Mouse (Mus musculus) layer of hippocampus, adult 9-10 months (tissue): ENCODE measurements around the gene Map1lc3b.

Source experiments
- DNase-seq: peaks from one replicate; pipeline ENCODE4 v3.0.0; 2022; ENCODE audit warnings: low spot score

Gene Map1lc3b

GRCm38 (mm10) chr8:121590203-121591177 is at the start of gene Map1lc3b:
Map1lc3b (plus strand) TSS chr8:121590361.
- DNase-seq, result peak; percentile 91

GRCm38 (mm10) chr8:121541862-121542261 is 48.3 kb upstream of the Map1lc3b start:
- DNase-seq, result no peak

- DNase-seq, result no peak
These were observed 47.3 kb upstream of the Map1lc3b start for GRCm38 (mm10) chr8:121542901-121543300.

GRCm38 (mm10) chr8:121544276-121544785 is 45.8 kb upstream of the Map1lc3b start, which contains the start of gene 1700018B08Rik:
1700018B08Rik (minus strand) TSS chr8:121544320.
- no peak for DNase-seq

- no peak for DNase-seq
These were observed 45.2 kb upstream of the Map1lc3b start for GRCm38 (mm10) chr8:121544936-121545335.

- DNase-seq, result peak; percentile 68
These were observed 43.0 kb upstream of the Map1lc3b start for GRCm38 (mm10) chr8:121547132-121547531.

GRCm38 (mm10) chr8:121550056-121550455 is 40.1 kb upstream of the Map1lc3b start:
- DNase-seq, result no peak

GRCm38 (mm10) chr8:121551065-121551985 is 38.8 kb upstream of the Map1lc3b start:
- no peak for DNase-seq

GRCm38 (mm10) chr8:121552506-121552905 is 37.7 kb upstream of the Map1lc3b start:
- DNase-seq, result no peak

- DNase-seq, result no peak
These were observed 36.2 kb upstream of the Map1lc3b start for GRCm38 (mm10) chr8:121553831-121554475.

GRCm38 (mm10) chr8:121557746-121558145 is 32.4 kb upstream of the Map1lc3b start:
- DNase-seq, result no peak

GRCm38 (mm10) chr8:121558538-121558937 is 31.6 kb upstream of the Map1lc3b start:
- DNase-seq, result no peak

GRCm38 (mm10) chr8:121559801-121560200 is 30.4 kb upstream of the Map1lc3b start:
- DNase-seq, result no peak

GRCm38 (mm10) chr8:121560432-121561100 is 29.6 kb upstream of the Map1lc3b start:
- no peak for DNase-seq

GRCm38 (mm10) chr8:121561636-121562345 is 28.4 kb upstream of the Map1lc3b start:
- no peak for DNase-seq

GRCm38 (mm10) chr8:121562941-121563351 is 27.2 kb upstream of the Map1lc3b start:
- DNase-seq, result no peak

- DNase-seq, result no peak
These were observed 26.5 kb upstream of the Map1lc3b start for GRCm38 (mm10) chr8:121563701-121564100.

GRCm38 (mm10) chr8:121568321-121568720 is 21.8 kb upstream of the Map1lc3b start:
- DNase-seq, result no peak

- no peak for DNase-seq
These were observed 19.8 kb upstream of the Map1lc3b start for GRCm38 (mm10) chr8:121570335-121570734.

- no peak for DNase-seq
These were observed 19.4 kb upstream of the Map1lc3b start for GRCm38 (mm10) chr8:121570801-121571200.
